Mouse (Mus musculus) spleen, adult 12 weeks (tissue): ENCODE data around the gene Sdccag8.

ENCODE experiments used
- DNase-seq: peaks from one replicate; pipeline ENCODE4 v3.0.0; 2022; ENCODE audit warnings: low spot score

Gene Sdccag8

DNA sequence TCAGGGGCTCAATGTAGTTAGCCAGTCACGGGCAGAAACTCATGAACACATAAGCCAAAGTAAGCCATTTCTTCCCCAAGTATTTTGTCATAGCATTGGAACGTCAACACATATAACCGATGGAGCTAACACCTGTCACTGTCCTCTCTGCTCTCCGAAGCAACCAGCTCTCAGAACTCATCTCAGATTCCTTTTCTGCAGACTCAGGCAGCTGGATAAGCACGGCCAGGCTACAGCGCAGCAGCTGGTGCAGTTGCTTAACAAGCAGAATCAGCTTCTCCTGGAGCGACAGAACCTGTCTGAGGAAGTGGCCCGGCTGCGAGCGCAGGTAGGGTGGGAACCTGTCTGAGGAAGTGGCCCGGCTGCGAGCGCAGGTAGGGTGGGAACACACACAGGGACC lies 197.2 kb downstream of the Sdccag8 start:
- no peak for DNase-seq

DNA sequence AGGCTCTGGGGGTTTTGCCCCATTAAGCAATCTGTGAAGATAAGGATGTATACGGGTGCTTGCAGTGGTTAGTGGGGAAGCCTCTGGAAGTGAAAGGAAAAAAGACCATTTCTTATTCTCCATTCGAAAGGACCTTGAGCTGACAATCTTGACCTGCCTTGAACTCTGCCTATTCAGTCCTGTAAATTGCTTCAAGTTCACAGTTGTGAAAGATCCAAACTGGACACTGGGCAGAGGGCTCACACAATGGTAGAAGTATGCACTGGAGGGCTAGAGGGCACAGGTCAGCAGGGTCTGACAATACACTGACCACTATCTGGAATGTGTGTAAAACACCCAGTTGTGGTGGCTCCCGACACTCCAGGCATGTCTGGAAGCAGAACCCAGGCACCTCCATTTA lies 198.3 kb downstream of the Sdccag8 start:
- no peak for DNase-seq

DNA sequence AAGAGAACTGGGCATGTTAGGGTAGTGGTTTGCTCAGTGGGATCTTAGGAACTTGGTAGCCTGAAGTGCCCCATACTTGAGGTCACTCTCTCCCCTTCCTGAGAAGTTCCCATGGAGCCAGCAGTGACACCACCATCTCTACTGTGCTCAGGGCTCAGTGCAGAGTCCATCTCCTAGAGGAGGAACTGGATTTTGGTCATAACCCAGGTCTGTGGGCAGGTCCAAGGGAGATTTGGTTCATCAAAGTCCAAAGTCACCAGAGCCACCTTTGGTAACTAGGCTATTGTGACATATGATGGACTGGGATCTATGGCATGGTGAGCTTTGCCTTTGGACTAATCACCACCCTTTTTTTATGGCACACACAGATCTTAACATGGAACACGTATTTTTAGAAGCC lies 198.9 kb downstream of the Sdccag8 start:
- no peak for DNase-seq

DNA sequence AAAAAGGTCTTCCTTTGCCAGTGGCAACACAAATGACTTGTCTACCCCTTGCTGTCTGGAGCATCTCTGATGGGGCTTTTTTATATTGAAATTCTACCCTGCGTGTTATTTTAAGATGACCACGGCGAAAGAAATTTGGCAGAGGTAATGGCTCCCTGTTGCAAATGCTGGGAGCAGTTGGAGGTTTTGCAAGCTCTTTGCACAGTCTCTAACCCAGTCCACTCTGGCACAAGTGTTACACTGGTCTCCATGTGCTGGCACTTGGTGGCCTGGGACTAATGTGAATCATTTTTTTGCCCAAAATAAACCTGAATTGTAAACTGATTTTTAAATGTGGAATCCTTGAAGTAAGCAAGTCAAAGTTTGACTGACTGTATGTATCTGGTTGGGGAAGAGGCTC lies 199.3 kb downstream of the Sdccag8 start:
- DNase-seq: no peak

DNA sequence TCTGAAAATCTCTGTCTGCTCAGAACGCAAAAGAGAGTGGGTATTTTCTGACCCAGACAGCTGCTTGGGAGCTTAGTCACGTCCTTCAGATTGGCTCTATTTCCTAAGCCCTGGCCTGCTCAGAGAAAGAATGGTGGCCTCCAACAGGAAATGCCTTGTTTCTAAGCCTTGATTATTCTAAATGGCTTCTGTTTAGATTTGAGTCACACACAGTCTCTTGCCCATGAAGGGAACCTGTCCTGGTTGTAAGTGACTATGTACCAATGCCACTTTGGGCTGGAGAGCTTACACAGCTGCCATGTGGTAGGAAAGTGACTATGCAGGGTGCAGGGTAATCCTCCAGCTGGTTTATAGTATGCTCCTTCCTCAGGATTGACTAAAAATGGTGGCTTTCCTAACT lies 199.9 kb downstream of the Sdccag8 start:
- DNase-seq: no peak

DNA sequence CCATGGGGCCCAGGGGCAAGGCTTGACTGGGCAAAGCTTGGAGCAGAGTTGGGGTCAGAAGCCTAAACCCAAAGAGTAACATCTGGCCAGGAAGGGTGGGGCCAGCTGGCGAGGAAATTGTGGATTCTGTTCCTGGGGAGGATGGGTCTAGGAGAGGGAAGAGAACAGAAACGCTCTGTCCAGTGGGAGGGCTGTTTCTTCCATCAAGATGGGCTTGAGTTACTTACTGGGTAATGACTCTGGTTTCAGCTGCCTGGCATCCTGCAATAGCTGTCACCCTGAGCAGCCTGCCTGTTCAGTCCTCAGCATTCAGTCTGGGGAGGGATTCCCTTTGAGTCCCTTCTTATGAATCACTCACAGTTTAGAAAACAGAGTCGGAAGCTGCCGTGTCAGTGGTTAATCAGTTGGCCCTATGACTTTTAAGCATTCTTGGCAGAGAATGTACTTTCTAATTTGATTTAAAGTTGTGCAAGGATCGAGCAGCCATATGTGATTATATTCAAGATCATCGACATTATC lies 200.5 kb downstream of the Sdccag8 start:
- no peak for DNase-seq

DNA sequence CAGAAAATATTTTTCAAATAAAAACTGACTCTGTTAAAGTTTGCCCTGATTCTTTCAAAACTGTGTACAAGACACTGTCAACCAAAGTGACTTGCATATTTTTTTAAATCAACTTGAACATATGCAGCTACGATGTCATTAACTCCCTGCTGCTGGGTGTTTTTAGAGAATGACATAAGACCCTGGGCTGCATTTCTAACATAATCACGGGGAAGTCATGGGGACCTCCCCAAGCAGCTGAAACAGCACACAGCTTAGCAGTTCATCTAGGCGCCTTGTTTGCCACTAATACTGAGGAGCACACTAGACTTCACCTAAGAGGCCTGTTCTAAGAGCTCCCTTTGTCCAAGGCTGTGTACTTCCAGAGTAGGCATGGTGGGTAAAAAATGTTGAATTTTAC lies 201.5 kb downstream of the Sdccag8 start:
- no peak for DNase-seq

DNA sequence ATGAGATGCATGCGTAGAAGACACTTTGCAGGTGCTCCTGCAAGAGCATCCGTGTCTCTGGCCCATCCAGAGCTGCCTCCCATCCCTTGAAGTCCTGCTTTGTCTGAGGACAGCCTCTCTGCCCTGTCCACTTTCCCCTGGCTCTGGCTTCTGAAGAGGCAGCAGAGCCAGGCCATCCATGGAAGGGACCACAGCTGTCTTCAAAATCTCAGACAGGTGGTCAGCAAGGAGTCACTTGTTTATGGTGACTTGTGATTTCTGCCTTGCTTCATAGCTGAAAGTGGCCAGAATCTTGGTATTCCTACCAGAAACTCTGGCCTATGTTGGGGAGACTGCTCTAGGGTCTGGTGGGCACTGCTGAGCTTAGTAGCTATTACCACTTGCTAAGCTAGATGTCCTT lies 202.3 kb downstream of the Sdccag8 start:
- no peak for DNase-seq

DNA sequence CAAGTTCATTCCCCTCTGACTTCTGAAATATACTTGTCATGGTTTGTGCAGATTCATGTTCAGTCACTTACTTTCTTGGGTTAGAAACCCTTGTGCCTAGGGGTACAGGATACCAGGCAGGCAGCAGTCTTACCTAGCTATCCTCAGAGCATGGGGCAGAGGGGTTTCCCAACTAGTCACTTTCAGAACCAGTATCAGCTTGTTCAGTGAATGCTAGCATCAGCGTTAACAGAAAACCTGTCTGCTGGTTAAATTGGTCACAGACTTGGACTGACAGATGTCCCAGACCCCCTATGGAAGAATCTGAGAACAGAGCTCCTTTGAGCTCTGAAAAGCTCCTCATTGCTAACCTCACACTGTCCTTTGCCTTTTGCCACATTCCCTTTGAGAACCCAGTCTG lies 204.3 kb downstream of the Sdccag8 start:
- DNase-seq: no peak

DNA sequence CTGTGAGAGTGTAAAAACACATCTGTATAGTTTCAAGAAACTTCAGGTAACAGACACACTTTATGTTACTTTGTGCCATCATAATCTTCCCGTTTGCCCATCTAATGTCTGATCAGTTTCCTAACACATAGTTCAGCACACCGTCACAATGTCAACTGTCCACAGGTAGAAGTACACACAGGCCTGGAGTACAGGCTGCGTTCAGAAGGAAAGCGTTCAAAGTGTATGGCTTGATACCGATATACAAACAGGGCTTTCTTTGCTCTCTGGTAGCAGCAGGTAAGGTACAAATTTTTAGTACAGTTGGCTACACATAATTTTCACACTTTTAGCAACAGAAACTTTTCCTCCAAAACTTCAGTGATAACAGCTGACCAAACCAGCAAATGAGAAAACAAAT lies 205.2 kb downstream of the Sdccag8 start:
- no peak for DNase-seq

DNA sequence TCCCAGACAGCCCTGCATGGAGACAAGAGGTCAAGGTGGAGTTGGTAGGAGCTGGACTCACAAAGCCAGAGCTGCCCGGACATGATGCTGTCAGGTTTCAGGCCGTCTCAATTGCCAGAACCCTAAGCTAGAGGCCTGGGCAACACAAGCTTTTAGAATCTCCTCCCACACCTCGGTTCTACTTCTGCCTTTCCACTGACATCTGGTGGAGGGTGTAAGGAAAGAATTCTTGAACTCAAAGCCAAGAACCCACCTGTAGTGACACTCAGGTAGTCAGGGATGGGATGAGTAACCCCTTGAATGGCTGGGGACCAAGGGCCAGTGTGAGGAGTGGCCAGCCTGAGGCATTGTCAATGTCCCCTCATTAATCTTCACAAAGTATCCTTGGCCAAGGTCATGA lies 208.3 kb downstream of the Sdccag8 start:
- DNase-seq: no peak

DNA sequence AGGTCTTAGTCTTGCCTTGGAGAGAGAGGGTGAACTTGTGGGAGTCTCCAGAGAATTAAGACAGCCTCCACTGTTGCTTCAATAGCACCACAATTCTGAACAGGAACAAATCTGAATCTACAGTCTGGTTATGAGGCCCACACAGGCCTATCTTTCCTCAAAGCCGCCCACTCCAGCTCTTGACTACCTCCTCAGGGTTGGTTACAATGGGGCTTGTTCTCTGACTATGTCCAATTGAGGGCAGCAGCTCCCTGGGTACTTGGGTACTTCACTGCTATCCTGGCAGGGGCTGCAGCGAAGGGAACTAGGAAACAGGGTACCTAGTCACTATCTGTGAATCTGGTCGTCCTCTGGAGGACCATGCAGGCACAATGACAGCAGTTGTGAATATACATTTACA lies 213.2 kb downstream of the Sdccag8 start:
- no peak for DNase-seq

DNA sequence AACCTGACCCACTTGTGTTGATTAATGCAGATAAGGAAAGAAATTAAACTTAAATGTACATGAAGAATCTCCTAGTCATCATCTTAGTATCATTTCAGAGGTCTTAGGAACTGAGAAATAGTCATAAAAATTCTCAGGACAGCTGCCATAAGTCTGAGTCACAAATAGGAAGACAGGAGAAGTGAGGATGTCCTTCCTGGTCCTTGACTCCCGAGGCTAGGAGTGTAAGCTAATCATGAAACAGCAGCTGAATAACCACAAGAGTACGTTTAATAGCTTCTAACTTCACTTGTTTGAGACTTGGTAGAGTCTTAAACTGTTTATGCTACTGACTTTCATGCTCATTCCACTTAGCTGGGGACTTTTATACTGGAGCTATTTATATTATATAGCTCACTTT lies 214.6 kb downstream of the Sdccag8 start:
- no peak for DNase-seq

DNA sequence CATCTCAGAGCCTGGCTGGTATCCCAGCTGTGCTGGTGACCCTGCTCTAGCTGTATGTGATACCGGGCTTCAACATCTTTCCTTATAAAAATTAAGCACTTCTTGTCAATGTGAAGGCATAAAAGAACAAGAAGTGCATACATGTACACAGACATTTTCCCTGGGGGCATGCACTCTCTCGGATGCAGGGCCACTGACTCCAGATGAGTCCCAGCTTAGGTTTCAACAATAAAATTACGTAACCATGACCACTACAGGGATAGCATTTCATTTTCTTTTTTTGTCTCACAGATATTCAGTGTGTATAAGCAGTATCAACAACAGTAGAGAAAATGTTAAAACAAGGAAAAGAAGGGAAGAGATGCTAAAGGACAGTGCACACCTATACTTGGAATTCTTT lies 216.2 kb downstream of the Sdccag8 start:
- no peak for DNase-seq

DNA sequence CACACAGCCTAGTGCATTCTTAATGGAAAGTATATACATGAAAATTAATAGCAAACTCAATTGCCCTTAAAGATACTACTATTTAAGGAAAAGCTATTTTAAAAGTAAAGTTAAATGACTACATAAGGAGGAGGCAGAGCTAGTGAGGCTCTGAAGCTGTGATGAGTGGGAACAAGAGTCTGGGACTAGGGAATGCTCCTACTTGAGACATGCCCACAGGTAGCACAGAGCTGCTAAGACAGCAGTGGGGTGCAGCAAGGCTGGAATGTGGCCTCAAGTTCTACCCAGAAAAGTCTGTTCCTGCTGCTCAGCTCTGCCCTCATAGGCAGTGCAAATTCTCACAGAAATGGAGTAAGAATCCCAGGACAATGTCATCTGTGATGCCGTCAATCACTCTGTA lies 216.7 kb downstream of the Sdccag8 start:
- DNase-seq: no peak

DNA sequence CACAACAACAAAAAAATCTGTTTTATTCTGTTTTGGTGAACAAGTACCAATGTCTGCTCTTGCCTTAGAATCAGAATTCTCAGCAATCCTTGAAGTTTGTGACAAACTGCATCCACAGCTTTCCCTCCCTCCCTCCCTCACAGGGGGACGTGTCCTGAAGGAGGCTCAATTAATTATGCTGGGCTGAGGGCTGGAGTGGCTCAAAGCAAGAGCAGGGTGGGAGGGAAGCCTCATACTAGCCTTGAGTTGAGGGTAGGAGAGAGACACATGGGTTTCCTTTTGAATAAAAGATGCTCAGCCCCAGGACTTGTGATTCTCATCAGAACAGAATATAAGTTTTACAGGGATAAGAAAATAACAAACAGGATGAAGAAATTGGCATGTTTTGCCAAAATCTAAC lies 217.8 kb downstream of the Sdccag8 start:
- DNase-seq: no peak

DNA sequence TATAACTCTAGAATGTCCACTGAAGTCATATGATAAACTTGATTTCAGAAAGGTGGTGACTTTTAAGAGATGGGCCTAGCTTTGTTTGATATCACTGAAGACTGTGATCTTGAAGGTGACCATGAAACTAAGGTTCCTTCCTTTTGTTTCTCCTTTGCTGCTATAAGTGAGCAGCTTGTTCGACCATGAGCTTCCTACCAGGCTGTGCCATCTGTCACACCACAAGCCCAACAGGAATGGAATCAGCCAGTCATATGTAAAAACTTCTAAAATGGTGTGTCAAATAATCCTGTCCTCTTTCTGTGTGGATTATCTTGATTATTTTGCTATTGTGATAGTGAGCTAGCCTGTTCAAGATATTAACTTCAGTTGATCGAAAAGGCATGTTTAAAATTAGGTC lies 221.0 kb downstream of the Sdccag8 start:
- no peak for DNase-seq

DNA sequence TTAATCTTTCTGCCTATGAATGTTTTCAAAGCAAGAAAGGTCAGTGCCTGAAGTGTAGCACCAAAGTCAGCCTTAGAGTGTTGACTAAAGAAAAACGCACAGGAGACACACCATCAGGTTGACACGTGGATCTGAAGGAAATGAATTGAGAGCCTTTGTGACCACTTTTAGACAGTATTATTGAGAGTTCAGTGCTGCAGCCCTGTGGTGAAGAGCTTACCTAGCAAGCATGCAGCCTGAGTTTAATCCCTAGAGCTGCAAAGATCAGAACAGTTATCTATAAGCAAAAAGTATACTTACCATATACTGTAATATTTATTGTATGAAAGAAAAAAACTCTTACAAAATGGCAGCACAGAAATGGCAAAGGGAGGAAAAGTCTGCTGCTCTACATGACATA lies 223.9 kb downstream of the Sdccag8 start:
- no peak for DNase-seq

DNA sequence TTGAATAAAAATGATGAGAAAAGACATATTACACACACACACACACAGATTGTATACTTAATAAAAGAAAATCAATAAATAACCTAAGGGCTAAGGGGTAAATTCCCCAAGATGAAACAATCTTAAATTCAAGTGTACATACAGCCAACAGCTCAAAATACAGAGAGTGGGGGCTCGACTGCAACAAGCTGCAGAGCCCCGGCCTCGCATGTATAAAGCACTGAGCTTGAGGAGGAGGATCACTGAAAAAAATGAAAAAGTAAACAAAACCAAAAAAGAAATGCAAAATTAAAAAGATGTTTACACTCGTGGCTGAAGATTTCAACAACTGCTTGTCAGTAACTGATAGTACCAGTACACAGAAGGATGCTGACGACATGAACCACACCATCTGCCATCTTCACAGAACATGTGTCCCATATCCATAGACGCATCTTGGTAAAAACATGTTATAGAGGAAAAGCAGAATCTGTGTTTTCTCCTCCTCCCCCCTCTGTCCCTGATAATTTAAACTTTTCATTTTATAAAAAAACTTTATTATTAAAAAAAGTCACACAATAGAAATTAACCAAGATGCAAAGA lies 224.7 kb downstream of the Sdccag8 start:
- no peak for DNase-seq

DNA sequence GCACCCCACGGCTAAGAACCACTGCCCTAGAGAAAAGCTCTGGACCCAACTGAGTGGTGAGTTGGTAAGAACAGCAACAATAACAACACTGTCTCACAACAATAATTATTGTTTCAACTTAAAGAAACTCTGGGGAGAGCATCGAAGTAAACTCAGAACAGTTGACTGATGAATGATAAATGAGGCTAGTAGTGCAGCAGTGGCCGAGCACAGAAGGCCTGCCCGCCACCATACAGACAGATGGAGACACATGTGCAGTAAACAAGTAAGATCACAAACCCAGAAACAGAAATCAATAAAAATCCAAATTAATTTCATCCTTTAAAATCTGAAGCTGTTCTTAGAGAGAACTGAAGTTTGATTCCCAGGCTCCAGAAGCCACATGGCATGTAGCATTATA lies 225.6 kb downstream of the Sdccag8 start:
- DNase-seq: no peak

DNA sequence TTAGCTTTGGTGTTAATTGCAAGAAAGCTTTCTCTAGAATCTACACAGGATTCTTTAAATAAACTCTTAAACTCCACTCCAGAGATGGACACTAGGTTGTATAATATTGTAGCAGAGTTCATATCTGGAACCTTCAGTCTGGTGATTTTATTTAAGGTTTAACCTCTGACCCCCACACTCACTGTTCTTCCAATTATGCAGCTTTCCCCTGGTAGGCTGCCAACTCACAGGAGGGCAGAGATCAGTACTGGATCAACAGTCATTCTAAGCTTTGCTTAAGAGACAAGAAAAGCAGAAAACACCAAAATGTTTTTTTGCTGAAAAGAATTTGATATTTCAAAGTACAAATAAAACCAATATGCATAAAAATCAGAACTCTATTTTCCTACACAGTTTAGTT lies 231.4 kb downstream of the Sdccag8 start:
- DNase-seq: no peak

DNA sequence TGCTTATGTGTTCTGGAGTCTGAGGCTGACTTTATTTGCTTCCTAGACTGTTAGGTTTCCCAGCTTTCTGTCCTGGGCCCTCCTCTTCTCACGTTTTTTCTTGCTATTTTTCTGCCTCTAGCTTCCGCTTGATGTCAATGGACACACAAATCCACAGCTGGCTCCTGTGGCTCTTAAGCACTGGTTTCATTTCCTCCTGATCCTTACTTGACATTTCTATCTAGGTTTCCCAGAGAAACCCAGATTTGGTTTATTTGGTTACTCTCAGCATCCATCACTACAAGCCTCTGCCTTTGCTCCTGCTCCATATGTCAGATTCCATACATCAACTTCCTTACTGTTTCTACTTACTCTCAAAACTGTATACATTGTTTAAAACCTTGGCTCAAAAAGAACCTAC lies 232.5 kb downstream of the Sdccag8 start:
- DNase-seq: no peak

DNA sequence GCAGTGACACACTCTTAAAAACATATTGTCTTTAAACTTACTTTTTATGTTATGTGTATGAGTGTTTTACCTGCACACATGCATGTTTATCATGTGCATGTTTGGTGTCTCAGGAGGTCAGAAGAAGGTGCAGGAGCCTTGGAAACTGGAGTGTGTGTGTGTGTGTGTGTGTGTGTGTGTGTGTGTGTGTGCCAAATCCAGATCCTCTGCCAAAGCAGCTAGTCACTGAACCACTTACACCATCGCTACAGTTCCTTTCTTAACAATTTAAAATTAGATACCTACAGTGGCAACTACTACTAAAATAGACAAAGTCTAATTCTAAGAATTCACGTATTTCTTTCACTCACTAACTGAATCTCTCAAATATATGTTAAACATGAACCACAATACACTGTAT lies 234.3 kb downstream of the Sdccag8 start:
- no peak for DNase-seq

DNA sequence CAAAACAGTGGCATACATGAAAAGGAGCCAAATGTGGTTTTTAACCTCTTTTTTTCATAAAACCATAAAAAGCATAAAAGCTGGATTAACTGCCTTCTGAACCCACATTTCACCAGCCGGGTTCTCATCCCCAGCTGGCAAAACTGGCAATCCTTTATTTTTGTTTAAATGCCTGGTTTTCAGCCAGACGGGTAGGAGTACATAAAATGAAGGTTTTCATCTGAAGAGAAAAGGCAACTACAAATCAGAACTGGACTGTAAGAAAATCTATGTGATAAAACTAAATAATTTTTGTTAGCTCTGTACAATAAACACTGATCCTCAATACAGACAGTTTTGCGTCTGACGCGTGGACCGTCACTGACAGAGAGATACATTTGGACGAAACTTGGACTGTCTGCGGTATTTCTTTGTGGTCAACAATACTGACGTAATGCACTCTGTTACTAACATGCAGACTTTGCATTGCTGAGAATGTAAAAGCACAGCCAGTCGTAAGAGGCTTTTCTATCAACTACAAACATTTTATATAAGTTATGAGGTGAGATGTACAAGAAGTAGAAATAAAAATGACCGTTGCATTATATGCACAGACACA lies 237.0 kb downstream of the Sdccag8 start:
- DNase-seq: no peak
